Mouse (Mus musculus) testis, adult 2 months (tissue): Measurements from ENCODE around the gene Wee1. TPM values are rescaled to one million over a fixed set of nuclear protein-coding genes. Genes with fewer than 3 reads are reported as not detected.

Source experiments
- H3K27ac ChIP-seq: fragments of 200-500 bp; 2 replicates; pipeline ENCODE4 v1.5.1; 2012; ENCODE audit warnings: low read depth, low read length; ENCODE audit not compliant: control insufficient read depth, insufficient read depth
- H3K27me3 ChIP-seq: fragments of 200-500 bp; 2 replicates; pipeline ENCODE4 v1.6.1; 2012; ENCODE audit warnings: mild to moderate bottlenecking, low read length, moderate library complexity; ENCODE audit not compliant: control insufficient read depth, insufficient read depth
- H3K36me3 ChIP-seq: fragments of 200-500 bp; 2 replicates; pipeline ENCODE4 v1.6.1; 2012; ENCODE audit warnings: mild to moderate bottlenecking, low read length; ENCODE audit not compliant: control insufficient read depth, insufficient read depth
- H3K4me1 ChIP-seq: fragments of 200-500 bp; 2 replicates; pipeline ENCODE4 v1.6.1; 2012; ENCODE audit warnings: low read length; ENCODE audit not compliant: control insufficient read depth, insufficient read depth
- H3K4me3 ChIP-seq: fragments of 200-500 bp; 2 replicates; pipeline ENCODE4 v1.5.1; 2012; ENCODE audit warnings: low read depth, mild to moderate bottlenecking, low read length, moderate library complexity, mixed read lengths; ENCODE audit not compliant: control insufficient read depth
- CTCF ChIP-seq: fragments of 200-500 bp; IDR thresholded peaks from 2 replicates; pipeline ENCODE4 v1.5.1; 2012; ENCODE audit warnings: low read depth, mild to moderate bottlenecking, inconsistent platforms, low read length, moderate library complexity; ENCODE audit not compliant: control insufficient read depth, insufficient read depth, insufficient replicate concordance
- POLR2A ChIP-seq: fragments of 200-500 bp; IDR thresholded peaks from 2 replicates; pipeline ENCODE4 v1.6.1; 2012; ENCODE audit warnings: low read depth, mild to moderate bottlenecking, inconsistent platforms, low read length, moderate library complexity; ENCODE audit not compliant: control insufficient read depth
- polyA plus RNA-seq: library from polyadenylated mRNA; depleted of rRNA; stranded (reverse); fragments of >200 nt; gene quantifications from 2 replicates; pipeline ENCODE4 v1.2.3, GENCODE M21; 2012; rRNA removed

Wee1 gene
- polyA plus RNA-seq, 1 experiment, result 14.3 TPM

DNA sequence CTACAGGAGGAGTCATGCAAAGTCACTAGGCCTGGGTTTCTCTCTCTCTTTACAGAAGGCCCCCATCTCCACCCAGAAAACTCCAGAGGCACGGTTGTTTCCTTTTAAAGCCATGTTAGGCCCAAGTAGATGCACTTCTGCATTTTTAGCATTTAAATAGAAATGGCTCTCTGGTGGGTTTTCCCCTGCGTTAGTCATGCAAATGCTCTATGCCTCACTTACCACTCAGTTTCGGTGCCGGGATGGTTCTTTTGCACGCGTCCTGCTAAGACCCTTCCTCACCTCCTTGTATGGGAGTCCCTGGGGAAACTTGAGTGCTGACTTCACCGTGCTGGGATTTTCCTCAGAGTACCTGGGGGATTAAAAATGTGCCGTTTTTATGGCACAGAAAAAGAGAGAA is 44.4 kb downstream of the Wee1 start:
- Histone ChIP-seq H3K4me1 (peaks cover 2% of the 10 kb centered on the region), H3K36me3 (no peaks in the 10 kb centered on the region), H3K27ac (no peak overlapping the region), H3K4me3 (no peak overlapping the region), H3K27me3 (no peaks in the 10 kb centered on the region)
- TF ChIP-seq CTCF, result no peak
- TF ChIP-seq POLR2A, result no peak

DNA sequence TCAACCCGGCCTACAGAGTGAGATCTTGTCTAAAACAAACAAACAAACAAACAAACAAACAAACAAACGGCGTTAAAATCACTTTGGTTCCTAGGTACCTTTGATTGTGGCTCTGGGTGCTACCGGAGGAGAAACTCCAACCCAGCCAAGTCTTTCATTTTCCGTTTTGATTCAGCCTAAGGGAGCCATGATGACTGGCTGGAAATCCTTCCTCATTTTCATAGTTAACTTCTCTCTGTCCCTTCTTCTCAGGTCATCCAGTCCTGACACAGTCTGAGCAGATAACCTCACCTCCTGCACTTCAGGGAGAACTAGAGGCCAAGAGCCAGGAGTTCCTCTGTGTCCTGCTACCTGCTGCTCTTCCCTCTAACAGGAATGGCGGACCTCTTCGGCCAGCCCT is 57.4 kb downstream of the Wee1 start:
- TF ChIP-seq POLR2A (no peak), CTCF (no peak)
- H3K4me1 ChIP-seq, result no peaks in the 10 kb centered on the region; the same call in 1 of the 2 replicates
- no peaks in the 10 kb centered on the region for H3K27me3 ChIP-seq
- H3K27ac ChIP-seq, result no peak overlapping the region
- no peak overlapping the region for H3K4me3 ChIP-seq
- H3K36me3 ChIP-seq, result no peaks in the 10 kb centered on the region

DNA sequence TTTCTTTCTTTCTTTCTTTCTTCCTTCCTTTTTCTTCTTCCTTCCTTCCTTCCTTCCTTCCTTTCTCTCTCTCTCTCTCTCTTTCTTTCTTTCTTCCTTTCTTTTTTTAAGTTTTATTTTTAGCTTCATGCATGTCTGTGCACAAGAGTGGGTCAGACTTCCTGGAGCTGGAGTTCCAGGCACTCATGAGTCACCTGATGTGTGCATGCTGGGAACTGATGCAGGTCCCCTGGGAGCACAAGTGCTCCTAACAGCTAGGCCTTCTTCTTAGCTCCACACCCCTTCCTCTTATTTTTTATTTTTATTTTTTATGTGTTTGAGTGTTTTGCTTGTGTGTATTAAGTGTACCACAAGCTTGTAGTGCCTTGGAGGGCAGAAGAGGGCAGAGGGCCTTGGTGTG is 58.8 kb downstream of the Wee1 start:
- Histone ChIP-seq H3K27ac (no peak overlapping the region), H3K27me3 (no peaks in the 10 kb centered on the region), H3K36me3 (no peaks in the 10 kb centered on the region), H3K4me3 (no peak overlapping the region), H3K4me1 (no peaks in the 10 kb centered on the region; the same call in 1 of the 2 replicates)
- TF ChIP-seq POLR2A, result no peak
- no peak for TF ChIP-seq CTCF

DNA sequence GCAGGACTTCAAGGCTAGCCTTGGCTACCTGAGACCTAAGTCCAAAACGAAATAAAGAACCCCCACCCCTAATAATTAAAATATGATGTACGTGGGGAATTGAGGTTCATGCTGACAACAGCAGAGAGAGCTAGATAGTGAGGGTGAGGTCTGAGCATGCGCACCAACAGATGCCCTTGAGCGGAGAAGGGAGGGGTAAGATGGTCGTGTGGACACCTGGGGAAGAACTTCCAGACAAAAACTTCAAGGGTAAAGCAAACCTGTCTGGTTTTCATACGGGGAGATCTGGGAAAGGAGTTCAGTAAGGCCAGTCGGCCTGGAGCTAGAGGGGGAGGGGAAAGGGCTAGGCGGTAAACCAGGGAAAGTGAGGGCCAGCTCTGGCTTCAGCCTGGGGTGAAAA is 59.6 kb downstream of the Wee1 start:
- peak overlapping the region; percentile 71 for H3K4me3 ChIP-seq
- no peak overlapping the region for H3K27ac ChIP-seq

DNA sequence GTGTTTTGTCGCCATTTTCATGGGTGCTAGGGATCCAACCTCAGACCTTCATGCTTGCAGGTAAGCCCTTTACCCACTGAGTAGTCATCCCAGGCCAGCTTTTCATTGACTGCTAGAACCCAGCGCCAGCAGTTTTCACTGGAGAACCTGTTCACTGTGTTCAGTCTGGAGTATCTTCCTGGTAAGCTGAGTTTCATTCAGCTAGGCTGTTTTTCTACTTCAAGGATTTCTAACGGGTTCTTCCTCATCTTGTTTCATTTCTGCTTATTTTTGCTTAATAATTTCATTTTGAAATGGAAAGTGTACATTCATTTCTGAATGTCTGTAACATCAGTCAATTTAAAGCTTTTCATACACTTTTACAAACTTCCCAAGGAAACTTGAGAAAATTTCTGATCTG is 62.8 kb downstream of the Wee1 start:
- TF ChIP-seq POLR2A (no peak), CTCF (no peak)

More for the DNA sequence above, 59.6 kb downstream of the Wee1 start:
- H3K27me3 ChIP-seq, result no peaks in the 10 kb centered on the region
- H3K36me3 ChIP-seq, result no peaks in the 10 kb centered on the region
- TF ChIP-seq POLR2A (no peak; the same call in 1 of the 2 replicates), CTCF (no peak)
- H3K4me1 ChIP-seq, result no peaks in the 10 kb centered on the region; the same call in 1 of the 2 replicates

DNA sequence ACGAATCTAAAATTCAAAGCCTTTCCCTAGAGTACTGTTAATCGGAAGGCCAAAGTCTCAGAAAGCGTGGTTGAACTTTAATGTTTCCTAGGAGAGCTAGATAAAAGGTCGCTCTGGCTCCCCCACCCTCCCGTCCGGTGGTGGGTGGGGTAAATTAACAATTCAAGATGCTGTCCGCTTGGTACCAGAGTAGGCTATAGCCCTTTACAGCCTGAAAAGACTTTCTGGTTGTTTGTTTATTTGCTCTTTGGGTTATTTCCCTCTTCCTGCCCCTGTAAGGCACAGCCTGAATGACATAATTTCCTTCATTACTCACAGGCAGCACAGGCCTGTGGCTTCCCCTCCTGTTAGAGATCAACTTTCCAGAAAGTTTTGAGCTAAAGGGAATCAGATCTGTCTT is 68.1 kb downstream of the Wee1 start:
- Histone ChIP-seq H3K4me1 (no peaks in the 10 kb centered on the region), H3K4me3 (no peak overlapping the region), H3K36me3 (no peaks in the 10 kb centered on the region), H3K27ac (no peak overlapping the region), H3K27me3 (no peaks in the 10 kb centered on the region)
- TF ChIP-seq CTCF (no peak), POLR2A (no peak)

More for the DNA sequence above, 62.8 kb downstream of the Wee1 start:
- Histone ChIP-seq H3K4me1 (no peaks in the 10 kb centered on the region; the same call in 1 of the 2 replicates), H3K36me3 (no peaks in the 10 kb centered on the region), H3K27me3 (no peaks in the 10 kb centered on the region), H3K27ac (no peak overlapping the region), H3K4me3 (no peak overlapping the region)

Other genes starting within 250 kb of the Wee1 start
- gene Dennd5a, start 161.6 kb upstream of the Wee1 start, polyA plus RNA-seq, result 41.1 and 41.3 TPM in 2 replicates
- gene Tmem41b, start 135.1 kb upstream of the Wee1 start, polyA plus RNA-seq, result 43.2 and 54.8 TPM in 2 replicates
- 7.9 and 8.7 TPM in 2 replicates for gene Ipo7, start 103.8 kb upstream of the Wee1 start, polyA plus RNA-seq
- 10.8 and 12.7 TPM in 2 replicates for gene Zfp143, start 60.8 kb upstream of the Wee1 start, polyA plus RNA-seq
- 2.2 and 2.3 TPM in 2 replicates for gene Swap70, start 99.7 kb downstream of the Wee1 start, polyA plus RNA-seq